Mouse (Mus musculus) heart, embryonic 11.5 days (tissue): Measurements from ENCODE around the gene Gm49354. TPM values are rescaled to one million over a fixed set of nuclear protein-coding genes. Genes with fewer than 3 reads are reported as not detected.
"Not testable (repeated sequence)": the region's sequence is repeated elsewhere in the genome, so short reads cannot be mapped to it uniquely, and the experiment has no call there.

Experiments
- ATAC-seq: fragments of 200-750 bp; cut with Nextera tagmentation; replicated peaks from 2 replicates; pipeline ENCODE4 v1.8.0; 2017; ENCODE audit warnings: moderate library complexity; ENCODE audit not compliant: insufficient number of reproducible peaks, low FRiP score, low TSS enrichment
- H3K27ac ChIP-seq: fragments of 300-500 bp; sonication (generic); 2 replicates; pipeline ENCODE4 v1.5.1; 2014; ENCODE audit warnings: mild to moderate bottlenecking, low read depth, low read length
- H3K27me3 ChIP-seq: fragments of 300-500 bp; sonication (generic); 2 replicates; pipeline ENCODE4 v1.6.1; 2014; ENCODE audit warnings: mild to moderate bottlenecking, low read length, mixed read lengths; ENCODE audit not compliant: control insufficient read depth, insufficient read depth
- H3K36me3 ChIP-seq: fragments of 300-500 bp; sonication (generic); 2 replicates; pipeline ENCODE4 v1.6.1; 2014; ENCODE audit warnings: mild to moderate bottlenecking, low read length, moderate library complexity, mixed read lengths; ENCODE audit not compliant: control insufficient read depth, insufficient read depth
- H3K4me1 ChIP-seq: fragments of 300-500 bp; sonication (generic); 2 replicates; pipeline ENCODE4 v1.6.1; 2014; ENCODE audit warnings: low read length; ENCODE audit not compliant: control insufficient read depth, insufficient read depth
- H3K4me2 ChIP-seq: fragments of 300-500 bp; sonication (generic); 2 replicates; pipeline ENCODE4 v1.6.1; 2014; ENCODE audit warnings: mild to moderate bottlenecking, moderate library complexity
- H3K4me3 ChIP-seq: fragments of 300-500 bp; sonication (generic); 2 replicates; pipeline ENCODE4 v1.5.1; 2014; ENCODE audit warnings: low read depth, low read length
- H3K9ac ChIP-seq: fragments of 300-500 bp; sonication (generic); 2 replicates; pipeline ENCODE4 v1.6.1; 2014; ENCODE audit warnings: mild to moderate bottlenecking, low read depth, low read length, moderate library complexity
- H3K9me3 ChIP-seq: fragments of 300-500 bp; sonication (generic); replicated peaks from 2 replicates; pipeline ENCODE4 v1.6.1; 2016; ENCODE audit warnings: low read length; ENCODE audit not compliant: control insufficient read depth
- WGBS: fragments of 180-500 bp; shearing (Covaris S2); extraction: QIAGEN DNeasy Blood & Tissue Kit; methylation state at CpG from one replicate; pipeline ENCODE4 v1.1.7; 2014; ENCODE audit not compliant: insufficient replicate concordance; 5-methylcytosine and 5-hydroxymethylcytosine counted together
- polyA plus RNA-seq: library from polyadenylated mRNA; unstranded; fragments of >200 nt; fragmentation: Nextera tagmentation; extraction: Ambion mirVana; gene quantifications from 2 replicates; pipeline ENCODE4 v1.2.1, GENCODE M21; 2014

Gene Gm49354
- polyA plus RNA-seq, 1 experiment from 2014 or later, result not detected

DNA sequence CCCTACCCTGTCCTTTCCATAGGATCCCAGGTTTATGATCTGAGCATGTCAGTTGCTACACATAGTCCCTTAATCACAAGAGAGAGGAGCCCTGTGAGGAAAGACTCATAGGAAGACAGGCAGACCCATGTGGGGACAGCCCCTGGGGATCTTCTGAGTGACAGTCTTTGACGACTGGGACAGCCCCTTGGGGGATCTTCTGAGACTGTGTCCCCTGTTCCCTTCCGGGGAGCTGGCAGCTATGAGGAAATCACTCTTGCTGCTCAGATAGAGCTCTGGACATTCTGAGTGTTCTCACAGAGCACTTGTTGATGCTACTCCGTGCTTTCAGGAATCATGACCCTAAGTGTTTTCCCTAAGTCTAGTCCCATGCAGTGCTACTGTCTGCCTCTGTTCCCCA, 68.3 kb downstream of the Gm49354 start:
- no peak for ATAC-seq
- Histone ChIP-seq H3K9ac (no peak overlapping the region), H3K27ac (no peak overlapping the region), H3K9me3 (no peaks in the 10 kb centered on the region), H3K27me3 (peaks cover 5% of the 10 kb centered on the region; the same call in 1 of the 2 replicates), H3K4me3 (no peak overlapping the region), H3K4me2 (no peak overlapping the region), H3K4me1 (no peaks in the 10 kb centered on the region), H3K36me3 (no peaks in the 10 kb centered on the region)
- 40% methylated on average over 3 of the region's 3 CpGs for WGBS

DNA sequence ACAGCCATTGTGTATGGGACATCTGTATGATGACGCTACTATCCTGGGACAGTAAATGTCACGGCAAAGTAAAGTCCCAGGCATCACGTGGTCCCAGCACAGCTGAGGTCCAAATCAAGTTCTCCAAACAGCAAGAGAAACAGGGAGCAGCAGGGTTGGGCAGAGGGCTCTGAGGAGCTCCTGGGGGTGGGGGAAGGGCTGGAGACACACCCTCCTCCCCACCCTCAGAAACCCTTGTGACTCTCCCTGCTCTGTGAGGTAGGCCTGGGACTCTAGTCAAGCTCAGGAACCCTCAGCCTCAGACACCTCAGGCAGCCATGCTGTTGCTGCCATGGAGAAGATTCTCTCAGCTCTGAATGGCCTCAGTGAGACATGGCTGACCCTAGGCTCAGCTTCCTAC, 70.1 kb downstream of the Gm49354 start, which contains the start of gene Spata31d1b:
Gene Spata31d1b (plus strand): TSS at position 301 of the 400 bp plus-strand sequence.
- 67% methylated on average over 3 of the region's 3 CpGs for WGBS
- not testable (repeated sequence) for H3K27me3 ChIP-seq, H3K36me3 ChIP-seq, ATAC-seq, H3K27ac ChIP-seq, H3K9me3 ChIP-seq, H3K9ac ChIP-seq, H3K4me1 ChIP-seq, H3K4me2 ChIP-seq, H3K4me3 ChIP-seq

DNA sequence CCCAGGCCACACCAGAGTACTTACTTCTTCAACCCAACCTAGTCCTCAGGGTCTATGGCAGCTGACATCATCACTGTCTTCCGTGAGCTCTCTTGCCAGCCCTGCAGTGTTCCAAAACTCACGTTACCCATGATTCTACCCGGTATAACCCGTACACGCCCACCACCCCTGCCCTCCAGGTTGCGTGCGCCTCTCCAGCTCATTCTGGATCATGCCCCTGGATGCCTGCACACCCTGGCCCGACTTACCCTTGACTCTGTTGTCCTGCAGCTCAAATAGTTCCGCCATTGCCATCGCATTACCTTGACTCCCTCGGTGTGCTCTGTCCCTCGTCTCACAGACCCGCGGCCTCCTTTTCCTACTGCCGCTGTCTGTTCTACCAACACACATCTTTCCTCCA, 71.8 kb downstream of the Gm49354 start, which contains the start of gene Spata31d1a:
Gene Spata31d1a (minus strand): TSS at position 101 of the 400 bp plus-strand sequence.
- no peak within 1 kb of the TSS for H3K27ac ChIP-seq
- H3K9me3 ChIP-seq, result no peaks in the 10 kb centered on the region
- H3K9ac ChIP-seq, result no peak within 1 kb of the TSS
- peaks cover 5% of the 10 kb centered on the region; the same call in 1 of the 2 replicates for H3K27me3 ChIP-seq
- 80% methylated on average over 15 of the region's 15 CpGs for WGBS
- H3K4me3 ChIP-seq, result no peak within 1 kb of the TSS
- no peak within 1 kb of the TSS for H3K4me2 ChIP-seq
- ATAC-seq, result no peak
- H3K36me3 ChIP-seq, result no peaks in the 10 kb centered on the region
- no peaks in the 10 kb centered on the region for H3K4me1 ChIP-seq

Other genes with a start within 250 kb of the Gm49354 start
- gene Agtpbp1, start 197.0 kb downstream of the Gm49354 start, polyA plus RNA-seq, result 13.7 and 14.7 TPM in 2 replicates
- gene Naa35, start 197.0 kb downstream of the Gm49354 start, polyA plus RNA-seq, result 67.0 and 68.4 TPM in 2 replicates
- 64.8 and 68.7 TPM in 2 replicates for gene Golm1, start 106.4 kb downstream of the Gm49354 start, polyA plus RNA-seq
- gene 4921517D22Rik, start 88.1 kb downstream of the Gm49354 start, polyA plus RNA-seq, result not detected in 2 replicates
- gene Spata31d1a, start 71.9 kb downstream of the Gm49354 start, polyA plus RNA-seq, result not detected in 2 replicates
- gene Spata31d1b, start 70.0 kb downstream of the Gm49354 start, polyA plus RNA-seq, result not detected in 2 replicates
- gene Spata31d1d, start 50.5 kb downstream of the Gm49354 start, polyA plus RNA-seq, result not detected in 2 replicates
- not detected in 2 replicates for gene 1700014D04Rik, start 35.5 kb downstream of the Gm49354 start, polyA plus RNA-seq
- 168 and 171 TPM in 2 replicates for gene Isca1, start 12.4 kb downstream of the Gm49354 start, polyA plus RNA-seq
- gene Tut7, start 40.9 kb upstream of the Gm49354 start, polyA plus RNA-seq, result 40.1 and 45.1 TPM in 2 replicates